Comparison of ENCODE assay signal across 9 mouse cellular contexts in the genomic region with DNA sequence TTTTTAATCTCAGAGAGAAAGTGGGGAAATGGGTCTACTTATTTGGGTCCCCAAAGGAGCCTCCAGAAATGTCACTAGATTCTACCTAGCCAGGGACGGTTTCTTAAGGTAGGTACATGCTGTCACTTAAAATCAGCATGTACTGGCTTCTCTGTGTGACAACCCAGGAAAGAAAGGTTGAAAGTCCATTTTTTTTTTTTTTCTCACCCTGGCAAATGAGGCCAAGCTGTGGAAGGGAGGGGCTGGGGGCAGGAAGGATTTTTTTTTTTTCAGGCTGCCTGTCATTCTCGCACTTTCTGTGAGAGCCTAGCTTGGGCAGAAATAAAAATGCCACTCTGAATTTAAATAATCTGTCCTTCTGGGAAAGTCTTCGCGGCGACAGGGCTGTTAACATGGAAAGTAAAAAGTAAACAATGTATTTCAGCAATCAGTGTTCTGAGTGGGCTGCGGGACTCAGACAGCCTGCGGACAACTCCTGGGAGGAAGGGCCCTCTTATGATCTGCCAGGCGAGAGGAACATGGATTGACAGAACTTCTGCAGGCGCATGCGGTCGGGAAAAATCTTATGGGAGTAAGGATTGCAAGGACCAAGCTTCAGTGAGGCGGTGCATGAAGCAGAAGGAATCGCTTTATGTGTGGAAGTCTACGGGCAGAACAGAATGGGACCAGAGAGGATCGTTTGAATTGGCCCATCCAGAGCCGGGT.
DNase-seq lines count a peak whose midpoint lies in the region; ATAC-seq lines count a peak whose summit lies in the region.
"Had no signal": no experiment of that assay in that cellular context is flagged by ENCODE, and none has a peak within 500 bp of the region (broad histone marks: within the 10 kb centered on the region; RNA-seq: fewer than 3 reads in every experiment).

No protein-coding gene starts in this region.

- H3K36me3 ChIP-seq in embryonic facial prominence, embryonic 12.5 days, result 0 out of 2 replicates have a peak, but pooled peaks cover 2% of the 10 kb centered on the region
- H3K36me3 ChIP-seq in intestine, embryonic 14.5 days (ENCODE audit: control insufficient read depth, insufficient read depth, low read length), result no peaks in the 10 kb centered on the region
- H3K36me3 ChIP-seq in midbrain, embryonic 13.5 days, result peaks cover 2% of the 10 kb centered on the region; the same call in 1 of the 2 replicates
- H3K36me3 ChIP-seq: G1E had no signal

- no peaks in the 10 kb centered on the region for H3K9me3 ChIP-seq in embryonic facial prominence, embryonic 12.5 days
- H3K9me3 ChIP-seq in intestine, embryonic 14.5 days (ENCODE audit: control insufficient read depth, low read length), result no peaks in the 10 kb centered on the region
- no peaks in the 10 kb centered on the region for H3K9me3 ChIP-seq in midbrain, embryonic 13.5 days

- peaks cover 3% of the 10 kb centered on the region; the same call in 1 of the 2 replicates for H3K4me1 ChIP-seq in embryonic facial prominence, embryonic 12.5 days
- no peaks in the 10 kb centered on the region for H3K4me1 ChIP-seq in intestine, embryonic 14.5 days (replicated peaks; ENCODE audit: control insufficient read depth, insufficient read depth, low read length)
- H3K4me1 ChIP-seq in midbrain, embryonic 13.5 days (replicated peaks), result peaks cover 33% of the 10 kb centered on the region

- peak; percentile 12 for DNase-seq in kidney, adult 11 months
- DNase-seq in kidney, postnatal 4 days, result no peak
- DNase-seq in intestine, embryonic 14.5 days (ENCODE audit: low spot score), result no peak
- DNase-seq in c-Kit-positive CD71-positive TER-119-positive erythroid progenitor cells, embryonic 14.5 days (ENCODE audit: low spot score), result no peak
- no peak for DNase-seq in thymus, postnatal 14 days
- DNase-seq in right cerebral cortex, adult 2 months (ENCODE audit: low spot score in 2 of 2), result no peak

- peak overlapping the region; percentile 42; the same call in 1 of the 2 replicates for H3K9ac ChIP-seq in embryonic facial prominence, embryonic 12.5 days
- H3K9ac ChIP-seq in intestine, embryonic 14.5 days (ENCODE audit: low read length), result peak overlapping the region; percentile 23; the same call in 1 of the 2 replicates
- H3K9ac ChIP-seq in midbrain, embryonic 13.5 days (replicated peaks), result peak overlapping the region; percentile 32

- no peak overlapping the region for H3K27ac ChIP-seq in embryonic facial prominence, embryonic 12.5 days
- H3K27ac ChIP-seq in intestine, embryonic 14.5 days (ENCODE audit: low read depth), result no peak overlapping the region
- 0 out of 2 replicates have a peak overlapping the region, but pooled peaks have one; percentile 26 for H3K27ac ChIP-seq in midbrain, embryonic 13.5 days

- peak overlapping the region; percentile 51 for H3K4me2 ChIP-seq in embryonic facial prominence, embryonic 12.5 days (replicated peaks)
- H3K4me2 ChIP-seq in intestine, embryonic 14.5 days (ENCODE audit: low read length), result peak overlapping the region; percentile 67
- H3K4me2 ChIP-seq in midbrain, embryonic 13.5 days (replicated peaks), result peak overlapping the region; percentile 62

- peak overlapping the region; percentile 22; the same call in 1 of the 2 replicates for H3K4me3 ChIP-seq in embryonic facial prominence, embryonic 12.5 days
- H3K4me3 ChIP-seq in intestine, embryonic 14.5 days (ENCODE audit: low read depth, low read length), result peak overlapping the region; percentile 29
- H3K4me3 ChIP-seq in midbrain, embryonic 13.5 days (replicated peaks), result peak overlapping the region; percentile 32

- ATAC-seq in embryonic facial prominence, embryonic 12.5 days (ENCODE audit: insufficient number of reproducible peaks, insufficient read depth, low FRiP score, low TSS enrichment), result 0 out of 2 replicates have a peak, but pooled peaks have one; percentile 14
- peak; percentile 45; the same call in 1 of the 2 replicates for ATAC-seq in intestine, embryonic 14.5 days (replicated peaks; ENCODE audit: low FRiP score, low TSS enrichment, low read depth)
- ATAC-seq in midbrain, embryonic 13.5 days, result peak; percentile 35

- peaks cover 7% of the 10 kb centered on the region; the same call in 1 of the 2 replicates for H3K27me3 ChIP-seq in embryonic facial prominence, embryonic 12.5 days
- 0 out of 2 replicates have a peak, but pooled peaks cover 5% of the 10 kb centered on the region for H3K27me3 ChIP-seq in intestine, embryonic 14.5 days (replicated peaks; ENCODE audit: control insufficient read depth, insufficient read depth, low read length)
- peaks cover 36% of the 10 kb centered on the region for H3K27me3 ChIP-seq in midbrain, embryonic 13.5 days

- WGBS in embryonic facial prominence, embryonic 12.5 days, result 16% methylated on average over 16 of the region's 16 CpGs
- 13% methylated on average over 16 of the region's 16 CpGs for WGBS in intestine, embryonic 14.5 days
- 11% methylated on average over 16 of the region's 16 CpGs for WGBS in midbrain, embryonic 13.5 days
